Mouse (Mus musculus) G1E (cell line): Measurements from ENCODE around the gene Ppp1r35.

Experiments used
- CTCF ChIP-seq: IDR thresholded peaks from 2 replicates; pipeline ENCODE4 v1.5.1; 2012; ENCODE audit warnings: low read depth, low read length, inconsistent platforms, mixed read lengths
- GATA1 ChIP-seq: IDR thresholded peaks from 2 replicates; pipeline ENCODE4 v1.6.1; 2012; ENCODE audit warnings: borderline replicate concordance, low read length, inconsistent platforms, mixed read lengths
- GATA2 ChIP-seq: IDR thresholded peaks from 2 replicates; pipeline ENCODE4 v1.6.1; 2012; ENCODE audit warnings: low read depth, low read length, inconsistent platforms, borderline replicate concordance
- TAL1 ChIP-seq: conservative IDR thresholded peaks from 2 replicates; pipeline ENCODE4 v1.6.1; 2012; ENCODE audit warnings: low read depth, low read length, inconsistent platforms, mixed read lengths

DNA sequence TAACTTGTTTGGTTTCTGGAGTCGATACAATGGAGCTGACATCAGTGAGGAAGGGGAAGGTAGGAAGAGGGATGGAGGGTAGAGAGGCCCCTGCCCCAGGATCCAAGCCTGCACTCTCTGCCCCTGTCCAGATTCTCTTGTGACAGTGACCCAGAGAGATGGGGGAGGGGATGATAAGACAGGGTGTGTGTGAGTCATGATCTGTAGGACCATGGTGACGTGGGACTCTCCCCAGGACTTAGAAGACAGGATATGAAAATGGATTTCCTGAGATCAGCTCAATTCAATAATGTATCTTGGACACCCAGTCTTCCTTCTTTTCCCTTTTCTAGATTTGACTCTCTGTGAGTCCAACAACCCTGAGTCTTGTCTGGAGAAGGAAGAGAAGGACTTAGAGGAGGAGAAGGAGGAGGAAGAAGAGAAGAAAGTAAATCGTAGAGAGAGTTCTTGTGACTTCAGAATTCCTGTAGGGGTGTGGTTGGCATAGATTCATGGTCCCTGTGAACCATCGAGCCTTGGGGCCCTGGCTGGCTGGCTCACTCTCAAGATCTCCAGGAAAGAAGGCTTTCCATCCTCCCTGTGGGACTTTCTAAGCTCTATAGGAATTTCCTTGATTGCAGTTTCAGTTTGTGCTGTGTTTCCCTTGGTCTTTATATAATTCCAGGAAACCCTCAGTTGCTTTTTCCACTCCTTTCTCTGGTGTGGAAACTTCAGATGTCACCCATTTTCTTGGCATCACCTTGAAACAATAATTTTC, 39.0 kb downstream of the Ppp1r35 start:
- TF ChIP-seq CTCF = no peak
- TF ChIP-seq GATA1 = no peak
- no peak for TF ChIP-seq GATA2
- no peak for TF ChIP-seq TAL1
